Comparison of ENCODE assay signal across 11 mouse cellular contexts in genomic region chr13:97774740-97775425, GRCm38 (mm10). TPM values are rescaled to one million over a fixed set of nuclear protein-coding genes. Genes with fewer than 3 reads are reported as not detected.
DNase-seq lines count a peak whose midpoint lies in the region; ATAC-seq lines count a peak whose summit lies in the region.
"Had no signal": no experiment of that assay in that cellular context is flagged by ENCODE, and none has a peak within 500 bp of the region (broad histone marks: within the 10 kb centered on the region; RNA-seq: fewer than 3 reads in every experiment).

No protein-coding gene starts in this region.

- DNase-seq in layer of hippocampus, adult 11-12 months (ENCODE audit: low spot score), result peak; percentile 70
- no peak for DNase-seq in layer of hippocampus, adult 9-10 months (ENCODE audit: low spot score)
- DNase-seq in embryo, embryonic 11.5 days (ENCODE audit: low read depth, low spot score), result peak; percentile 42
- DNase-seq in heart, adult 9 months (ENCODE audit: low spot score in 2 of 2), result peak; percentile 76 to 82
- peak; percentile 58 for DNase-seq in left cerebral cortex, adult 11 months (ENCODE audit: low spot score)
- DNase-seq in thymus, adult 18-20 months, result no peak

- H3K4me1 ChIP-seq in neural tube, embryonic 12.5 days, result peaks cover 10% of the 10 kb centered on the region; the same call in 1 of the 2 replicates

- H3K36me3 ChIP-seq in neural tube, embryonic 12.5 days, result no peaks in the 10 kb centered on the region

- ATAC-seq in neural tube, embryonic 12.5 days (ENCODE audit: low FRiP score, low read depth), result peak; percentile 92
- ATAC-seq in activated CD4-positive, CD25-positive, alpha-beta regulatory T cell, adult 4 months, result no peak
- ATAC-seq: Patski had no signal

- no peak overlapping the region for H3K4me3 ChIP-seq in neural tube, embryonic 12.5 days
- H3K4me3 ChIP-seq: erythroblast, embryonic 14.5 days had no signal

- no peaks in the 10 kb centered on the region for H3K9me3 ChIP-seq in neural tube, embryonic 12.5 days

- H3K9ac ChIP-seq in neural tube, embryonic 12.5 days, result no peak overlapping the region
- H3K9ac ChIP-seq: liver, embryonic 14.5 days had no signal

- WGBS in neural tube, embryonic 12.5 days, result 29% methylated on average over 10 of the region's 10 CpGs

- H3K4me2 ChIP-seq in neural tube, embryonic 12.5 days (replicated peaks), result peak overlapping the region; percentile 28

- no peaks in the 10 kb centered on the region for H3K27me3 ChIP-seq in neural tube, embryonic 12.5 days (replicated peaks)
- H3K27me3 ChIP-seq: Patski had no signal

- peak overlapping the region; percentile 42; the same call in 1 of the 2 replicates for H3K27ac ChIP-seq in neural tube, embryonic 12.5 days
- H3K27ac ChIP-seq: liver, embryonic 14.5 days had no signal

RNA-seq across cellular contexts. Expression of gene Gm10260, which starts 14.5 kb away (rescaled TPM):
- polyA plus RNA-seq in neural tube, embryonic 12.5 days (2016; fragmentation: Nextera tagmentation; extraction: Ambion mirVana), result 0.98 and 4.2 TPM in 2 replicates
- 10 to 100 TPM in 1 of 2 experiments, 1 to 10 TPM in 1; 8.6 to 23.0 TPM for polyA plus RNA-seq in activated CD4-positive, CD25-positive, alpha-beta regulatory T cell, adult 4 months (2017; shearing (Covaris generic))

Comparison
In these comparisons a context has a peak if more than half of its experiments do, and no peak if none do; other contexts are left out.
1. DNase-seq: peak in layer of hippocampus, adult 11-12 months (single experiment), embryo, embryonic 11.5 days (single experiment), heart, adult 9 months (2 of 2) and left cerebral cortex, adult 11 months (single experiment); none in layer of hippocampus, adult 9-10 months (single experiment) and thymus, adult 18-20 months (0 of 2).